Mouse (Mus musculus) heart, adult 8-10 months (tissue): ENCODE data around the gene Rxrb. TPM values are rescaled to one million over a fixed set of nuclear protein-coding genes. Genes with fewer than 3 reads are reported as not detected.

ENCODE experiments used
- DNase-seq: peaks from one replicate; pipeline ENCODE4 v3.0.0; 2022; ENCODE audit warnings: low spot score
- microRNA-seq: library from miRNA; unstranded; fragments of <30 nt; microRNA quantifications from one replicate; pipeline ENCODE4 v1.2.0, GENCODE M21; 2022
- total RNA-seq, 4 experiments: library from RNA; stranded (reverse); gene quantifications; 2 replicates each; pipeline ENCODE4 v1.2.4; 2022

The Rxrb gene
- total RNA-seq, 4 experiments from 2014 or later: 33.4 to 46.3 (median 42.3) TPM

GRCm38 (mm10) chr17:34045941-34046340 lies 14.3 kb downstream of the Rxrb start:
- DNase-seq: no peak

GRCm38 (mm10) chr17:34047404-34048050 lies 15.9 kb downstream of the Rxrb start:
- no peak for DNase-seq

GRCm38 (mm10) chr17:34057224-34057623 lies 25.6 kb downstream of the Rxrb start:
- no peak for DNase-seq

GRCm38 (mm10) chr17:34068864-34069263 lies 37.3 kb downstream of the Rxrb start:
- no peak for DNase-seq

GRCm38 (mm10) chr17:34072091-34072490 lies 40.5 kb downstream of the Rxrb start:
- DNase-seq: no peak

- peak; percentile 72 for DNase-seq
Observed at GRCm38 (mm10) chr17:34075271-34075670, 43.7 kb downstream of the Rxrb start.

GRCm38 (mm10) chr17:34077549-34077948 lies 45.9 kb downstream of the Rxrb start:
- DNase-seq: peak; percentile 64

- DNase-seq: no peak
Observed at GRCm38 (mm10) chr17:34078148-34078547, 46.5 kb downstream of the Rxrb start.

GRCm38 (mm10) chr17:34079002-34079401 lies 47.4 kb downstream of the Rxrb start:
- no peak for DNase-seq

GRCm38 (mm10) chr17:34079621-34080020 lies 48.0 kb downstream of the Rxrb start:
- peak; percentile 52 for DNase-seq

GRCm38 (mm10) chr17:34083104-34083503 lies 51.5 kb downstream of the Rxrb start:
- no peak for DNase-seq

GRCm38 (mm10) chr17:34087386-34087785 lies 55.8 kb downstream of the Rxrb start:
- no peak for DNase-seq

Small RNAs within 50 kb of the gene (microRNA-seq; reads per million reads assigned to microRNA genes)
- gene Mir219a-1 (not detected), gene Mir219c (not detected)

Other genes starting within 250 kb of the Rxrb start
- gene Angptl4, start 250.0 kb upstream of the Rxrb start, total RNA-seq: 1 to 10 TPM; 2.9 to 9.8 (median 8.3) TPM
- 10 to 100 TPM; 44.4 to 64.9 (median 51.3) TPM for gene Kank3, start 221.3 kb upstream of the Rxrb start, total RNA-seq
- gene Rps28, start 207.2 kb upstream of the Rxrb start, total RNA-seq: 100 to 1,000 TPM; 691 to 822 (median 750) TPM
- gene Ndufa7, start 207.2 kb upstream of the Rxrb start, total RNA-seq: 100 to 1,000 TPM; 676 to 749 (median 700) TPM
- 10 to 100 TPM; 28.9 to 33.6 (median 33.2) TPM for gene Cd320, start 188.7 kb upstream of the Rxrb start, total RNA-seq
- not detected for gene Gm7029, start 158.0 kb upstream of the Rxrb start, total RNA-seq
- gene Kifc1, start 141.2 kb upstream of the Rxrb start, total RNA-seq: 1 to 10 TPM in 1 of 4 experiments, under 1 TPM in 3; 0.31 to 1.9 (median 0.51) TPM
- gene Platr17, start 126.7 kb upstream of the Rxrb start, total RNA-seq: not detected
- gene Daxx, start 122.4 kb upstream of the Rxrb start, total RNA-seq: 10 to 100 TPM; 11.5 to 16.2 (median 13.7) TPM
- gene Tapbp, start 115.9 kb upstream of the Rxrb start, total RNA-seq: 100 to 1,000 TPM in 2 of 4 experiments, 10 to 100 TPM in 2; 96.8 to 113 (median 105) TPM
- 10 to 100 TPM; 18.1 to 21.0 (median 19.3) TPM for gene Zbtb22, start 115.9 kb upstream of the Rxrb start, total RNA-seq
- gene Rgl2, start 102.3 kb upstream of the Rxrb start, total RNA-seq: 10 to 100 TPM; 29.8 to 35.1 (median 34.1) TPM
- gene Pfdn6, start 91.5 kb upstream of the Rxrb start, total RNA-seq: 10 to 100 TPM; 62.7 to 82.9 (median 71.1) TPM
- gene Wdr46, start 91.2 kb upstream of the Rxrb start, total RNA-seq: 10 to 100 TPM; 10.1 to 12.8 (median 11.6) TPM
- gene B3galt4, start 80.3 kb upstream of the Rxrb start, total RNA-seq: 1 to 10 TPM in 3 of 4 experiments, under 1 TPM in 1; 0.89 to 2.6 (median 1.6) TPM
- 10 to 100 TPM; 35.6 to 45.0 (median 41.6) TPM for gene Vps52, start 76.0 kb upstream of the Rxrb start, total RNA-seq
- 100 to 1,000 TPM; 373 to 430 (median 408) TPM for gene Rps18, start 75.8 kb upstream of the Rxrb start, total RNA-seq
- 100 to 1,000 TPM; 111 to 163 (median 123) TPM for gene H2-K1, start 31.5 kb upstream of the Rxrb start, total RNA-seq
- gene Ring1, start 7.1 kb upstream of the Rxrb start, total RNA-seq: 10 to 100 TPM; 11.9 to 18.1 (median 14.1) TPM
- gene H2-Ke6, start 3.8 kb upstream of the Rxrb start, total RNA-seq: 100 to 1,000 TPM; 134 to 149 (median 137) TPM
- 10 to 100 TPM; 64.1 to 79.1 (median 73.2) TPM for gene Slc39a7, start 130 bp upstream of the Rxrb start, total RNA-seq
- 1 to 10 TPM in 3 of 4 experiments, under 1 TPM in 1; 0.87 to 1.3 (median 1.2) TPM for gene Col11a2, start 7.6 kb downstream of the Rxrb start, total RNA-seq
- under 1 TPM in 2 of 4 experiments, not detected in 2; 0.25 to 0.28 TPM for gene H2-Oa, start 60.5 kb downstream of the Rxrb start, total RNA-seq
- 1 to 10 TPM; 2.2 to 3.9 (median 3.7) TPM for gene H2-DMa, start 87.7 kb downstream of the Rxrb start, total RNA-seq
- 10 to 100 TPM; 61.0 to 75.7 (median 69.8) TPM for gene Brd2, start 90.8 kb downstream of the Rxrb start, total RNA-seq
- 1 to 10 TPM in 2 of 4 experiments, under 1 TPM in 2; 0.65 to 1.1 (median 0.97) TPM for gene H2-DMb2, start 111.5 kb downstream of the Rxrb start, total RNA-seq
- 1 to 10 TPM; 1.8 to 3.0 (median 2.4) TPM for gene H2-DMb1, start 121.3 kb downstream of the Rxrb start, total RNA-seq
- gene Tap1, start 155.7 kb downstream of the Rxrb start, total RNA-seq: 1 to 10 TPM; 4.4 to 5.6 (median 4.7) TPM
- gene Psmb9, start 156.0 kb downstream of the Rxrb start, total RNA-seq: 10 to 100 TPM in 2 of 4 experiments, 1 to 10 TPM in 2; 6.9 to 12.9 (median 8.7) TPM
- 10 to 100 TPM; 10.7 to 15.1 (median 12.8) TPM for gene Psmb8, start 165.9 kb downstream of the Rxrb start, total RNA-seq
- 10 to 100 TPM; 21.4 to 25.3 (median 24.6) TPM for gene Tap2, start 171.7 kb downstream of the Rxrb start, total RNA-seq
- gene H2-Ob, start 207.1 kb downstream of the Rxrb start, total RNA-seq: 1 to 10 TPM in 1 of 4 experiments, under 1 TPM in 3; 0.41 to 1.5 (median 0.51) TPM
- gene H2-Ab1, start 225.9 kb downstream of the Rxrb start, total RNA-seq: 10 to 100 TPM; 13.2 to 19.1 (median 15.6) TPM